Mouse (Mus musculus): ENCODE results near the gene Itgb1bp1.

Gene Itgb1bp1

DNA sequence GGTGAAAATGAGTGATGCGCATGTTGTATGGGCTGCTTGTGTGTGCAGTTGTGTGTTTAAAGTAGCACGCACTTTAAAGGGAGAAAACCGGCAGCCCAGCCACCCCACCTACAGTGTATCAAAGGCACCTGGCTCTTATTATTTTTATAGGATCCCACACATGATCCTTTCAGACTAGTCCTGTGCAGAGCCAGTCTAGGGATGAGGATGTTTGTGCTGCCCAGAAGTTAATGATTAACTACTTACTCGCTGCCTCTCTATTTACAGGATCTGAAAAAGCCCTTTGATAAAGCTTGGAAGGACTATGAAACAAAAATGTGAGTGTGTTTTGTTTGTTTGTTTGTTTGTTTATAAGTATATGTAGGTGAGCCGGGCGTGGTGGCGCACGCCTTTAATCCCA, 85.5 kb downstream of the Itgb1bp1 start:
- DNase-seq (ENCODE audit: low spot score) = no peak

DNA sequence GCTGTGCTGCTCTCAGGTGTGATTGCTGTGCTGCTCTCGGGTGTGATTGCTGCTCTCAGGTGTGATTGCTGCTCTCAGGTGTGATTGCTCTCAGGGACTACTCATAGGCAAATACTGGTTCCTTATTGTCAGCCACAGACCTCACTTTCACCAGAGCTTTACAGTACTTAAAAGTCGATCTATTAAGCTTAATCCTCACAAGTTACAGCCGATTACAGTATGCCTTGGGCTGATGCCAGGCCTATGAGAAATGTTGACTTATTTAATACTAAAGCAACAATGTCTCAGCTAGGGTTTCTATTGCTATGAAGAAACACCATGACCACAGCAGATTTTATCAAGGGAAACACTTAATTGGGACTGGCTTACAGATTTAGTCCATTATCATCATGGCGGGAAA, 89.7 kb downstream of the Itgb1bp1 start:
- no peak for DNase-seq (ENCODE audit: low spot score)

GRCm38 (mm10) chr12:21195497-21195896, 90.6 kb downstream of the Itgb1bp1 start:
- DNase-seq (ENCODE audit: low spot score) = no peak

DNA sequence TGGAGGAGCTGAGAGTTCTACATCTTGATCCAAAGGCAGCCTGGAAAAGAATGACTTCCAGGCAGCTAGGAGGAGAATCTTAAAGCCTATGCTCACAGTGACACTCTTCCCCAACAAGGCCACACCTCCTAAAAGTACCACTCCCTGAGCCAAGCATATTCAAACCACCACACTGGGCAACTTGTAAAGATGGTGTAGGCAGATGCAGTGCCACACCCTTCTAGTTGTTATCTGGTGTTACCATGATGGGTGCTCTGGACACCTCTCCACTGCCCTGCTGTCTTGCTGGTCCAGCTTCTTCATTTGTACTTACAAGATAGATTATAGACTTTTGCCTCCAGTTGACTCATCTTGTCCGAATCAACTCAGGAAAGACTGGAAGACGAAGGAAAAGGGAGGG, 94.5 kb downstream of the Itgb1bp1 start:
- DNase-seq (ENCODE audit: low spot score) = no peak
